Mouse (Mus musculus) hematopoietic stem cell, adult 5-6 weeks (primary cell): ENCODE data around the gene Pip5kl1. TPM values are rescaled to one million over a fixed set of nuclear protein-coding genes. Genes with fewer than 3 reads are reported as not detected.
A peak's percentile ranks its signal among the peaks of the same experiment; 100 is the strongest.

Experiments used
- ATAC-seq, 2 experiments: fragments of 125-278 bp in 1 of 2; replicated peaks in 1 of 2; 2 replicates each; pipeline ENCODE4 v1.8.0; 2016 to 2017; ENCODE audit warnings: inconsistent platforms in 2 of 2, mild to moderate bottlenecking in 2 of 2, moderate number of reproducible peaks in 2 of 2, low read depth in 1 of 2, moderate TSS enrichment in 1 of 2; ENCODE audit not compliant: low FRiP score in 2 of 2, poor library complexity in 2 of 2, severe bottlenecking in 2 of 2, insufficient read depth in 1 of 2, low TSS enrichment in 1 of 2
- total RNA-seq: library from RNA; stranded (forward); fragments of 172-1452, 232-1000 nt; gene quantifications from 2 replicates; pipeline ENCODE4 v1.2.3, GENCODE M21; 2017

Pip5kl1 gene
- total RNA-seq, 1 experiment from 2014 or later, result not detected

- peak; percentile 35 to 63; a peak in 3 of 4 replicates for ATAC-seq
Observed at GRCm38 (mm10) chr2:32575586-32576160, 1.1 kb downstream of the Pip5kl1 start, which contains the start of gene 9430097D07Rik. Gene 9430097D07Rik, minus strand, starts transcription at chr2:32575684.

- no peak for ATAC-seq
Observed at GRCm38 (mm10) chr2:32576532-32576931, 1.9 kb downstream of the Pip5kl1 start.

GRCm38 (mm10) chr2:32578146-32579046 is 3.8 kb downstream of the Pip5kl1 start:
- ATAC-seq, result no peak

GRCm38 (mm10) chr2:32581450-32582095 is 7.0 kb downstream of the Pip5kl1 start:
- no peak for ATAC-seq

GRCm38 (mm10) chr2:32582830-32583799 is 8.5 kb downstream of the Pip5kl1 start:
- peak; percentile 73 to 81 for ATAC-seq

GRCm38 (mm10) chr2:32585149-32585714 is 10.6 kb downstream of the Pip5kl1 start:
- no peak for ATAC-seq

GRCm38 (mm10) chr2:32586871-32587351 is 12.3 kb downstream of the Pip5kl1 start, which contains the start of gene St6galnac4:
Gene St6galnac4, plus strand, starts transcription at chr2:32587095.
- peak; percentile 75 to 76 for ATAC-seq

- ATAC-seq, result peak; percentile 35 to 57; a peak in 3 of 4 replicates
Observed at GRCm38 (mm10) chr2:32587731-32588321, 13.2 kb downstream of the Pip5kl1 start.

- no peak for ATAC-seq
Observed at GRCm38 (mm10) chr2:32589213-32589795, 14.7 kb downstream of the Pip5kl1 start.

- ATAC-seq, result no peak
Observed at GRCm38 (mm10) chr2:32590224-32590623, 15.6 kb downstream of the Pip5kl1 start.

- no peak for ATAC-seq
Observed at GRCm38 (mm10) chr2:32591249-32591648, 16.7 kb downstream of the Pip5kl1 start.

- ATAC-seq, result no peak
Observed at GRCm38 (mm10) chr2:32596725-32597124, 22.1 kb downstream of the Pip5kl1 start.

GRCm38 (mm10) chr2:32597248-32597647 is 22.7 kb downstream of the Pip5kl1 start:
- ATAC-seq, result no peak

- ATAC-seq, result no peak
Observed at GRCm38 (mm10) chr2:32597699-32598098, 23.1 kb downstream of the Pip5kl1 start.

GRCm38 (mm10) chr2:32598506-32598905 is 23.9 kb downstream of the Pip5kl1 start:
- ATAC-seq, result no peak

GRCm38 (mm10) chr2:32599409-32599808 is 24.8 kb downstream of the Pip5kl1 start, which contains the start of gene St6galnac6:
Gene St6galnac6, plus strand, starts transcription at chr2:32599709.
- no peak for ATAC-seq
